Mouse (Mus musculus): ENCODE results near the gene Adcy4. TPM values are rescaled to one million over a fixed set of nuclear protein-coding genes. Genes with fewer than 3 reads are reported as not detected.
A peak's percentile ranks its signal among the peaks of the same experiment; 100 is the strongest.

Gene Adcy4
- polyA plus RNA-seq, 1 experiment from 2014 or later = 17.7 TPM

- 28% methylated on average over 11 of the region's 11 CpGs for WGBS
- H3K27ac ChIP-seq (replicated peaks) = no peak overlapping the region
- H3K9ac ChIP-seq = peak overlapping the region; percentile 76; the same call in 1 of the 2 replicates
- peaks cover 39% of the 10 kb centered on the region for H3K4me1 ChIP-seq
- no peak for ATAC-seq (ENCODE audit: extremely low read depth, insufficient number of reproducible peaks, low FRiP score, low TSS enrichment)
- peak overlapping the region; percentile 88 for H3K4me2 ChIP-seq
- H3K36me3 ChIP-seq = 0 out of 2 replicates have a peak, but pooled peaks cover 2% of the 10 kb centered on the region
- H3K4me3 ChIP-seq = peak overlapping the region; percentile 60
- H3K9me3 ChIP-seq = no peaks in the 10 kb centered on the region
- H3K27me3 ChIP-seq (replicated peaks) = peaks cover 83% of the 10 kb centered on the region
Measured at GRCm38 (mm10) chr14:55787731-55788130, 3.8 kb upstream of the Adcy4 start.

GRCm38 (mm10) chr14:55785195-55785594 lies 1.3 kb upstream of the Adcy4 start:
- H3K27me3 ChIP-seq (replicated peaks) = peaks cover 88% of the 10 kb centered on the region
- H3K4me3 ChIP-seq = no peak overlapping the region
- H3K9me3 ChIP-seq = no peaks in the 10 kb centered on the region
- no peak overlapping the region for H3K9ac ChIP-seq
- H3K4me1 ChIP-seq = peaks cover 60% of the 10 kb centered on the region
- no peak for ATAC-seq (ENCODE audit: extremely low read depth, insufficient number of reproducible peaks, low FRiP score, low TSS enrichment)
- peaks cover 10% of the 10 kb centered on the region for H3K36me3 ChIP-seq
- peak overlapping the region; percentile 73; the same call in 1 of the 2 replicates for H3K4me2 ChIP-seq
- H3K27ac ChIP-seq (replicated peaks) = no peak overlapping the region
- 28% methylated on average over 6 of the region's 6 CpGs for WGBS

- no peaks in the 10 kb centered on the region for H3K9me3 ChIP-seq
- H3K27ac ChIP-seq (replicated peaks) = peak overlapping the region; percentile 93
- peaks cover 59% of the 10 kb centered on the region for H3K4me1 ChIP-seq
- 2% methylated on average over 31 of the region's 31 CpGs for WGBS
- peak overlapping the region; percentile 73 for H3K4me2 ChIP-seq
- ATAC-seq (ENCODE audit: extremely low read depth, insufficient number of reproducible peaks, low FRiP score, low TSS enrichment) = no peak; the same call in 1 of the 2 replicates
- H3K9ac ChIP-seq = peak overlapping the region; percentile 85
- H3K4me3 ChIP-seq = peak overlapping the region; percentile 61
- H3K36me3 ChIP-seq = peaks cover 25% of the 10 kb centered on the region
- peaks cover 73% of the 10 kb centered on the region for H3K27me3 ChIP-seq (replicated peaks)
Measured at GRCm38 (mm10) chr14:55783171-55783957, 531 bp downstream of the Adcy4 start.

- H3K9ac ChIP-seq = peak overlapping the region; percentile 75; the same call in 1 of the 2 replicates
- WGBS = 44% methylated on average over 9 of the region's 9 CpGs
- H3K27me3 ChIP-seq (replicated peaks) = peaks cover 64% of the 10 kb centered on the region
Measured at GRCm38 (mm10) chr14:55782361-55782960, 1.4 kb downstream of the Adcy4 start.

GRCm38 (mm10) chr14:55781310-55781709 lies 2.6 kb downstream of the Adcy4 start:
- WGBS = 16% methylated on average over 14 of the region's 14 CpGs
- Histone ChIP-seq H3K4me1 (peaks cover 63% of the 10 kb centered on the region), H3K9ac (peak overlapping the region; percentile 61), H3K9me3 (no peaks in the 10 kb centered on the region), H3K27me3 (replicated peaks) (peaks cover 53% of the 10 kb centered on the region), H3K36me3 (peaks cover 29% of the 10 kb centered on the region), H3K27ac (replicated peaks) (no peak overlapping the region), H3K4me2 (peak overlapping the region; percentile 73), H3K4me3 (peak overlapping the region; percentile 61)
- ATAC-seq (ENCODE audit: extremely low read depth, insufficient number of reproducible peaks, low FRiP score, low TSS enrichment) = no peak

More at GRCm38 (mm10) chr14:55782361-55782960, 1.4 kb downstream of the Adcy4 start:
- no peak for ATAC-seq (ENCODE audit: extremely low read depth, insufficient number of reproducible peaks, low FRiP score, low TSS enrichment)
- peaks cover 54% of the 10 kb centered on the region for H3K4me1 ChIP-seq
- no peaks in the 10 kb centered on the region for H3K9me3 ChIP-seq
- peak overlapping the region; percentile 82 for H3K27ac ChIP-seq (replicated peaks)
- H3K4me3 ChIP-seq = peak overlapping the region; percentile 61
- H3K36me3 ChIP-seq = peaks cover 32% of the 10 kb centered on the region
- peak overlapping the region; percentile 73 for H3K4me2 ChIP-seq

- H3K27ac ChIP-seq (replicated peaks) = no peak overlapping the region
- 0 out of 2 replicates have a peak overlapping the region, but pooled peaks have one; percentile 21 for H3K9ac ChIP-seq
- peaks cover 29% of the 10 kb centered on the region for H3K36me3 ChIP-seq
- peak overlapping the region; percentile 73 for H3K4me2 ChIP-seq
- H3K4me3 ChIP-seq = peak overlapping the region; percentile 7; the same call in 1 of the 2 replicates
- 73% methylated on average over 11 of the region's 11 CpGs for WGBS
- ATAC-seq (ENCODE audit: extremely low read depth, insufficient number of reproducible peaks, low FRiP score, low TSS enrichment) = no peak
- H3K9me3 ChIP-seq = no peaks in the 10 kb centered on the region
- peaks cover 47% of the 10 kb centered on the region for H3K27me3 ChIP-seq (replicated peaks)
- peaks cover 63% of the 10 kb centered on the region for H3K4me1 ChIP-seq
Measured at GRCm38 (mm10) chr14:55780736-55781135, 3.2 kb downstream of the Adcy4 start.

GRCm38 (mm10) chr14:55779656-55780055 lies 4.2 kb downstream of the Adcy4 start:
- Histone ChIP-seq H3K36me3 (peaks cover 35% of the 10 kb centered on the region), H3K9me3 (no peaks in the 10 kb centered on the region), H3K27ac (replicated peaks) (no peak overlapping the region), H3K4me2 (no peak overlapping the region), H3K9ac (no peak overlapping the region), H3K27me3 (replicated peaks) (peaks cover 36% of the 10 kb centered on the region), H3K4me3 (no peak overlapping the region), H3K4me1 (peaks cover 57% of the 10 kb centered on the region)
- no peak for ATAC-seq (ENCODE audit: extremely low read depth, insufficient number of reproducible peaks, low FRiP score, low TSS enrichment)
- 51% methylated on average over 16 of the region's 16 CpGs for WGBS

- 80% methylated on average over 15 of the region's 15 CpGs for WGBS
- no peaks in the 10 kb centered on the region for H3K9me3 ChIP-seq
- no peak for ATAC-seq (ENCODE audit: extremely low read depth, insufficient number of reproducible peaks, low FRiP score, low TSS enrichment)
Measured at GRCm38 (mm10) chr14:55778686-55779085, 5.2 kb downstream of the Adcy4 start.

GRCm38 (mm10) chr14:55777806-55778205 lies 6.1 kb downstream of the Adcy4 start:
- Histone ChIP-seq H3K9me3 (no peaks in the 10 kb centered on the region), H3K27ac (replicated peaks) (no peak overlapping the region), H3K4me3 (no peak overlapping the region), H3K4me2 (no peak overlapping the region), H3K9ac (0 out of 2 replicates have a peak overlapping the region, but pooled peaks have one; percentile 12), H3K27me3 (replicated peaks) (peaks cover 29% of the 10 kb centered on the region), H3K4me1 (peaks cover 38% of the 10 kb centered on the region), H3K36me3 (peaks cover 42% of the 10 kb centered on the region)
- 76% methylated on average over 11 of the region's 11 CpGs for WGBS
- ATAC-seq (ENCODE audit: extremely low read depth, insufficient number of reproducible peaks, low FRiP score, low TSS enrichment) = no peak

More at GRCm38 (mm10) chr14:55778686-55779085, 5.2 kb downstream of the Adcy4 start:
- Histone ChIP-seq H3K27me3 (replicated peaks) (peaks cover 33% of the 10 kb centered on the region), H3K36me3 (peaks cover 42% of the 10 kb centered on the region), H3K4me1 (peaks cover 47% of the 10 kb centered on the region), H3K4me2 (no peak overlapping the region), H3K27ac (replicated peaks) (no peak overlapping the region), H3K9ac (no peak overlapping the region), H3K4me3 (no peak overlapping the region)

GRCm38 (mm10) chr14:55777176-55777575 lies 6.7 kb downstream of the Adcy4 start:
- no peak overlapping the region for H3K4me2 ChIP-seq
- peaks cover 32% of the 10 kb centered on the region for H3K4me1 ChIP-seq
- H3K36me3 ChIP-seq = peaks cover 42% of the 10 kb centered on the region
- no peak overlapping the region for H3K9ac ChIP-seq
- H3K4me3 ChIP-seq = no peak overlapping the region
- no peak for ATAC-seq (ENCODE audit: extremely low read depth, insufficient number of reproducible peaks, low FRiP score, low TSS enrichment)
- 17% methylated on average over 3 of the region's 3 CpGs for WGBS
- no peaks in the 10 kb centered on the region for H3K9me3 ChIP-seq
- H3K27ac ChIP-seq (replicated peaks) = no peak overlapping the region
- peaks cover 24% of the 10 kb centered on the region for H3K27me3 ChIP-seq (replicated peaks)

GRCm38 (mm10) chr14:55776711-55777110 lies 7.2 kb downstream of the Adcy4 start:
- Histone ChIP-seq H3K4me3 (no peak overlapping the region), H3K27me3 (replicated peaks) (peaks cover 23% of the 10 kb centered on the region), H3K4me2 (no peak overlapping the region), H3K27ac (replicated peaks) (no peak overlapping the region), H3K4me1 (peaks cover 28% of the 10 kb centered on the region), H3K9me3 (no peaks in the 10 kb centered on the region), H3K9ac (no peak overlapping the region), H3K36me3 (peaks cover 42% of the 10 kb centered on the region)
- ATAC-seq (ENCODE audit: extremely low read depth, insufficient number of reproducible peaks, low FRiP score, low TSS enrichment) = no peak
- 58% methylated on average over 7 of the region's 7 CpGs for WGBS
